Mouse (Mus musculus) bone marrow macrophage, adult 2 months (primary cell): Measurements from ENCODE around the gene Smarcc2.

Experiments used
- CTCF ChIP-seq: IDR thresholded peaks from 2 replicates; pipeline ENCODE4 v1.5.1; 2012; ENCODE audit warnings: low read depth, mild to moderate bottlenecking, low read length, moderate library complexity
- POLR2A ChIP-seq: IDR thresholded peaks from 2 replicates; pipeline ENCODE4 v1.6.1; 2012; ENCODE audit warnings: mild to moderate bottlenecking, low read depth, low read length, borderline replicate concordance

DNA sequence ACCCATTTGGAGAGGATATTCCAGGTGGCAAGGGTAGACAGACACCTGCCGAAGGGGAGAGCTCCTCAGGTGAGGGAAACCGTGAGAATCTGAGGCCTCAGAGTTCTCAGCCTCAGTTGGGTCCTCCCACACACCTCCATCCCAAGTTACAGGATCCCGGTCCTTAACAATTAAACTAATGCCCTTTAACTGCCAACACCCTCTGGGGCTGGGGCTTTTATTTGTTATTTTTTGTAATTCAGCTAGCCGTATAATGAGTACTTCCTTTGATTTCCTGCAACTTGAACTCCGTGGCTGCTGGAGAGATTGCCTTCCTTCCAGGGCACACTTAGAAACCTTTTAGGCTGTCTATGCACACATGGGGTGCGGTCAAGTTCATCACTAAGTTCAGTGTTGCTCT lies 14.7 kb upstream of the Smarcc2 start:
- TF ChIP-seq POLR2A (no peak), CTCF (no peak)
